Mouse (Mus musculus): Measurements from ENCODE around the gene Arrdc5. TPM values are rescaled to one million over a fixed set of nuclear protein-coding genes. Genes with fewer than 3 reads are reported as not detected.

The Arrdc5 gene
- total RNA-seq, 1 experiment from 2014 or later = not detected

DNA sequence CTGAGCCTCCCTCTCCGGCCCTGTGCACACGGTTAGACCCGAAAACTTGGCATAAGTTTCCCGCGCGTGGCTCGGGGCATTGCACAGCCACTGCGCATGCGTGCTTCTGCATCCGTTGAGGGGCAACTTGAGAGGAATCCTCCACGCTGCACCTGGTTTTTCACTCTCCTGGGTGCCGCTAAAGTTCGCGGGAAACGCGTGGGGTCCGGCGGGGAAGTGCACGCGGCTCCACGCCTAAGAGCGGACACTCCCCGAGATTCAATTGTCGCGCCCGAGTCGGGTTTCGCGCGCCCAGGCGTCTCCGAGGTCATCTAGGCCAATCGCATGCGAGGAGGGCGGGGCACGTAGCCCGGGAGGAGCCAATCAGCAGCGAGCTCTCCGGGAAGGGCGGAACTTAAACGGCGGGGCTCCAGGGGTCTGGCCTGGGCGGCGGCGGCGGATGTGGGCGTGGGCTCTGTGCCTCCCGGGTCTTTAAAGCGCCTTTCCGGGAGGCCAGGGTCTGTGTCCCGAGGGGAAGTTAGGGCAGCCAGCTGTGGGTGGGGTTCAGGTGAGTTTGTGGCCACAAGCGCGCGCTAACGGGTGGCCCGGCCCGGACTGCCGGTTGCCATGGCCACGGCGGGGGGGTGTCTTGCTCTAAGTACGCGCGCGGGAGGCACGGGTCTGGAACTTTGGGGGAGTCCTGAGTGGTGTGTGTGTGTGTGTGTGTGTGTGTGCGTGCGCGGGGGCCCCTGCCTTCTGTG lies 3.9 kb upstream of the Arrdc5 start:
- peak; percentile 97 for DNase-seq

DNA sequence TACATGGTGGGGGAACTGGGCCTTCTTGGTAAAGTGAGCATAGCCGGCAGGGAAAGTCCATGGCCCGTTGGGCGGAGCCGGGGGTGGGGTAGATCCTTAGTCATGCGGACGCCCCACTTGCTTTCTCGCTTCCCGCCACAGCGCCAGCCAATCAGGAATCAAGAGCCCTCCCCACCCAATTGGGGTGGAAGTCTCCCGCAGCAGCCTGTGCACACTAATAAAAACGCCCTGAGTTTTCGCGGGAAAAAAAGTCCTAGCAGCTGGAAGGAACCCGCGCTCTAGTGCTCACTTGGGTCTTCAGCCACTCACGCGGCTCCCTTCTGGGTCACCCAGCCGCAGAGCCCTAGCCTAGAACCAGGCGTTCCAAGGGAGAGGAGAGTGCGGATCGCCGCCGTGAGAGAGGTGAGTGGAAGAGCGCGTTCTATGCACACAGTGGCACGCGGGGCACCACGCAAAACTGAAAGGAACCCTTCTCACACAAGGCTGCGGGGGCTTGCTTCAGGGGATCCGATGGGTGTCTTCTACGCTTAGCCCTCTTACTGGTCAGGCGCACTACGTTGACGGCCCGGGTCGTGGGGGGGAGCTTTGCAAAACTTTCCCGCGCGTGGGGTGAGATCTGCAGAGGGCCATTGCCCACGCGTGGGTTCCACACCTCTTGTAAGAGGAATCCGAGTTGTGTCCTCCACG lies 3.2 kb upstream of the Arrdc5 start, which contains the start of gene Uhrf1:
Gene Uhrf1 (plus strand): TSS at position 162 of the 687 bp plus-strand sequence.
- DNase-seq = peak; percentile 88

DNA sequence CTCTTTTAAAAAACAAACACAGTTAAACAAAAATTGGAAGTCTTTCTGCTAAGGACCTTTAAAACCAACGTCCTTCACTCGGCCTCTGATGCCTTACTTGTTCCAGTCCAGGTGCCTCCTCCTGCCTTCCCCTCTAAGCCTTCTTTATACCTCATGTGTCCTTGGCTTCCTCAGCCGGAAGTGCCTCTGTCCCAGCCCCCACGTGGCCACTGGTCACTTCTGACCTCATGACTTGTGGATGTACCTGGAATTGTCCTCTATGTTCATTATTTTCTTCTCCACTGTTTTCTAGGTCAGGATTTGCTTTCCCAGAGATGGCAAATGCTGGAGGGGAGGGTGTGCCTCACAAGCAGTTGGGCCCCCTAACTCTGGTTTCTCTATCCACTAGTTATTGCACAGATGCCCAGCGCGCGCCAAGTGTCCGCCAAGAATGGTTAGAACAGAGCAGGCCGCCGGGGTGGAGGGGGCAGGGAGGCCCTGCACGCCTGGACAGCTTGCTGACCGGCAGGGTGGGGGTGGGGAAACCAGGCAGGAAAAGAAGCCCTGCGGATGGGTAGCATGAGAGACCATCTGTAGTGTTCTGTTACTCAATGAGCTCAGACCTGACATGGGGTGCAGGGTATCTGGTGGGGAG lies 2.4 kb upstream of the Arrdc5 start:
- peak; percentile 56 for DNase-seq

DNA sequence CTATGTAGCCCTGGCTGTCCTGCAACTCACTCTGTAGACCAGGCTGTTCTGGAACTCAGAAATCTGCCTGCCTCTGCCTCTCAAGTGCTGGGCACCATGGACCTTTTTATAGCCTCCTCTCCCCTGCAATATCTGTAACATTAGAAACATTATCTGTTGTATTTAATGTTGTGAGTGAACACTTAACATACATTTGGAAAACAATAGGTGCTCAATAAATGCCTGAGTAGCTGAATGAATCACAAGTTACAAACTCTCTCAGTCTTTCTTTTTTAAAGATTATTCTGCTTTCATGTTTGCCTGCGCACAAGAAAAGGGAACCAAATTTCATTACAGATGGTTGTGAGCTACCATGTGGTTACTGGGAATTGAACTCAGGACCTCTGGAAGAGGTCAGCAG lies 1.8 kb downstream of the Arrdc5 start:
- no peak for DNase-seq

DNA sequence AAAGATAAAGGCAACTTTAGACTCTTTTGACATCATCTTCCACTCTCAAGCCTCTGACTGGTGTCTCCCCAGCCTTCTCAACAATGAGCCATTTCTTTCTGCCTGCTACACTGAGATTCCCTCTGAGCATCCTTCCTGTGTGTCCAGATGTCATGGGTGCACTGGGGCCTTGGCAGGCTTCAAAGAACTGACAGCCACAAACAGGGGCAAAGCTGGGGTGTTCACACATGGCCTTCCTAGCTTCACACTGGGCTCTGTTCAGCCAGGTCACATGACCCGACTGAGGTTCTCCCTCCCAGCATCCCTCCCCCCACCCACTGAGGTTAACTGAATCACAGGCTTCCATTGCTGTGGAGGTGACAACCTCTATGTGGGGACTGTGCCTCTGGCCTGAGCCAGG lies 3.9 kb downstream of the Arrdc5 start:
- no peak for DNase-seq

DNA sequence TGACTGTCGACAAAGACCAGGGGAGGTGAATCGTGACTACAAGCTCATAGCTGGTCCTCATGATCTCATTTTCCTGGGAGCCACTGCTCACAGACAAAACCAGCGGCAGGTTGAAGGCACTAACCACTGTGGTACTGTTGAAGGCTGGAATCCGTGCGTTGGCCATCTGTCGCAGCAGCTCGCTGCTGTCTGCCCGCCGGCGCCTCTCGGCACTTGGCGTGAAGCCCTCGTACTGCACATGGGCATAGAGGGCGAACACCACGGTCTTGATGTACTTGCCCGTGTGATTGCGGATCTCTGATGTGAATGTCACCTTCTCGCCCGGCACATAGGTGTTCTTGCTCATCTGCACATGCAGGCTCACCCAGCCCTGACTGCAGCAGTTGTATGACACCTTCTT lies 5.8 kb downstream of the Arrdc5 start:
- no peak for DNase-seq

DNA sequence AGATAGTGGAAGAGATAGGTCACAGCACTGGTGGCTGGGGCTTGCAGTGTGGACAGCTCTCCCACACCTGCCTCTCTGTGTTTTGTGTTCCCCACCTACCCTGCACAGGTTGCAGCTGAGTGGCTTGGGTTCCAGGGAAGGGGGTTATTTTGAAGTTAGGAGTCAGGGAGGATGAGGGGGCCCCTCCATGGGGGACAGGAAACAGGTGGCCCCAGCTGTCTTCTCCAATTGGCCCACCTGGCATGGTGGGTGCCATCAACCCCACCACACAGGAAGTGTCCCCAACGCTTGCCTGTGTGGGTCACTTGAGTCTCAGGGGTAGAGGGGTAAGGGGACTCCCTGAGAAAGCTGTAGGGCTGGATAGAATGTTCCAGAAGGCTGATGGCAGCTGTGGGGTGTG lies 6.8 kb downstream of the Arrdc5 start:
- DNase-seq = no peak

DNA sequence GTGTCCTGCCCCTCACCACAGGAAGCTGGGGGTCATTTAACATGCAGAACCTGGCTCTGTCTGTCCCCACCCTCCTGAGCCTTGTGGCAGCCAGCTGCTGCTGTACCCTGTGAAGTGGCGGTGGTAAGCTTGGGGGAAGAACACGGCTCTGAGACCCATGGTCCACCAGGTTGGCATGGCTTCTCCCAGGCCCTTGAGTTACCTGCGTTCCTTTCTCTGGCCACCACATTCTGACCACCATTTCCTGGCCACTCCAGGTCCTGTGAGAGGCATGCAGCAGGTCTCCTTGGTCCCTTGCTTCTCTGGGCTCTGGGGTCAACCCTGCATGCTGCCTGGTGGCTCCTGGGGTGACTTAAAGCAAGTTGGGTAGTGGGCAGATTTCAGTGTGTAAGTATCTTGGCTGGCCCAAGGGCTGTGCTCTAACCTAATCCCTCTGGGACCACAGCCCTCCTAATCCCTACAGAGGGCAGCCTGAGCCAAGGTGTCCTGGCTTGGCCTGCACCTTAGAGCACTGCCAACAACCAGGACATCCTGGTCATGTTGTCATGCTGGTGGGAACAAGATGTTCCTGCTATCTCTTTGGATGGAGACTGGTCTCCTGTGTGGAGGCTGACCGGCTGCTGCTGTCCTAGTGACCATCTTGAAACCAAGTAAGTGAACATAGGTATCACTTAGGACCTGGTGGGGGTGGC lies 7.4 kb downstream of the Arrdc5 start, which contains the start of gene Plin3:
Gene Plin3 (minus strand): TSS at position 343 of the 692 bp plus-strand sequence.
- DNase-seq = no peak

DNA sequence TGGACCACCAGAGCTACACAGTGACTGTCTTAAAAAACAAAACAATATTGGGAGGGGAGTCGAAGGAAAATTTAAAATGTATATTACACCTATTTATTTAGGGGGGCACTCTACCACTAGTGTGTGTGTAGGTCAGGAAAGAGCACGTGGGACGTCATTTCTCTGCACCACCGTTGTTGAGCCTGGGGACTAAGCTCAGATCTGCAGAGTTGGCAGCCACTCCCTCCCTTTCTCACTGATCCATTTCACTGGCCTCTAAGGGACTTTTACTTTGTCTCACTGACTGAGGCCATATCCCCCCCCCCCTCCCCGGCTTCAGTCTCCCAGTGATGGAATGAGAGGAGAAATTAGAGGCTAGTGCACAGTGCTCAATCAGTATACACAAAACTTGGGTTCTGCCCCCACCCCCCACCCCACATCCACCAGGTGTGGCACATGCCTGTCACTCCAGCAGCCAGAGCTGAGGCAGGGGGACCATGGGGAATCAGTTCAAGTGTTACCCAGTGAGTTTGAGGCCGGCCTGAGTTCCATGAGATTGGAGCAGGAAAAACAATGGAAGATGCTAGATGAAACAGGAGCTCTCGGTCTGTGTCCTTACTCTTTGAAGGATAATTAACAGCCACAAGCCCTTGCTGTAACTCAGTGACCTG lies 8.1 kb downstream of the Arrdc5 start:
- no peak for DNase-seq

DNA sequence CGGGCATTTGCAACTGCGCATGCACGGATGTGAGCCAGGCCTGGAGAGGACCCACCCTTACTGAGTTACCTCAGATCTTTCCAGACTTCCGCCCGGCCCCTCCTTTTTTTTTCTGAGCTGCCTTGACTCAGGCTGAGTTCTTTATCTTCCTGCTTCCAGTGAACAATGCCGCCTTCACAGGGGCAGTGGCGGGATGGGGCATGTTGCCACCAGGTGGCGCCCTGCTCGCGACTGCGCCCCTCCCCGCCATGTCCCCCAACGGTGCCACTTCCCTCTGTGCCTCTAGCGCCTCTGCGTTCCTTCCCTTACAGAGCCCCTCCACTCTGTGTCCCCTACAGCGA lies 8.9 kb downstream of the Arrdc5 start:
- peak; percentile 90 for DNase-seq

DNA sequence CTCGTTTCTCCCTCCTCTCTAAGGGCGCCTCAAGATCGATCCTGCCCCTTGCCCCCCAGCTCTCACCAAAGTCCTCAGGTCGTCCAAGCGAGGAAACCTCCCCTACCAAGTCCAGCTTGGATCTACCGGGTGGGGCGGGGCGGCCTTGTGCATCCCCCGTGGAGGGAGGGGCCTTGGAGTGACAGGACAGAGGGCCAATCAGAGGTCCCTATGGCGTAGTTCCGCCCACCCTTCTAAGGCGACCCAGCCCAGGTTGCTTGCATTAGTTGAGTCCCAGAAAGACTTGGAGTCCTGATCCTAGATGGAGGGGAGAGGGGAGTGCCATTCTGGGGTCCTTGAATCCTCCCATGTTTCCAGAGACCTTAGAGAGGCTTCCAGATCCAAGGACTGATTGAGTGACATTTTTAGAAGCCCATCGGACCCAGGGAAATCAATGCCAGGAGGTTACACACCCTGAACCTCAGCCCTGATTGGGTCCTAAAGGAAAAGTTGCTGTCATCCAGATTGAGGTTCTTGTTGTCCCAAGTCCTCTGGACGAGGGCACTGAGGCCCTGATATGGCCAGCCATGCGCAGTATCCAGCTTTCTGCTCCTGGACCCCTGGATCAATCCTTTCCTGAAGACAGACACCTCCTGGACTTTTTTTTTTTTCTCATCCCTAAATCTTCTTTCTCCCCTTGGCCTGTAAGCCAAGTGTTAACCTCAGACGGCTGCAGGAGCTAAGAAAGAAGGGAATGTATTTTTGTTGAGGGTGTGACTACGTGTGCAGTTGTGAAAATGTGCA lies 9.5 kb downstream of the Arrdc5 start:
- DNase-seq = peak; percentile 99

DNA sequence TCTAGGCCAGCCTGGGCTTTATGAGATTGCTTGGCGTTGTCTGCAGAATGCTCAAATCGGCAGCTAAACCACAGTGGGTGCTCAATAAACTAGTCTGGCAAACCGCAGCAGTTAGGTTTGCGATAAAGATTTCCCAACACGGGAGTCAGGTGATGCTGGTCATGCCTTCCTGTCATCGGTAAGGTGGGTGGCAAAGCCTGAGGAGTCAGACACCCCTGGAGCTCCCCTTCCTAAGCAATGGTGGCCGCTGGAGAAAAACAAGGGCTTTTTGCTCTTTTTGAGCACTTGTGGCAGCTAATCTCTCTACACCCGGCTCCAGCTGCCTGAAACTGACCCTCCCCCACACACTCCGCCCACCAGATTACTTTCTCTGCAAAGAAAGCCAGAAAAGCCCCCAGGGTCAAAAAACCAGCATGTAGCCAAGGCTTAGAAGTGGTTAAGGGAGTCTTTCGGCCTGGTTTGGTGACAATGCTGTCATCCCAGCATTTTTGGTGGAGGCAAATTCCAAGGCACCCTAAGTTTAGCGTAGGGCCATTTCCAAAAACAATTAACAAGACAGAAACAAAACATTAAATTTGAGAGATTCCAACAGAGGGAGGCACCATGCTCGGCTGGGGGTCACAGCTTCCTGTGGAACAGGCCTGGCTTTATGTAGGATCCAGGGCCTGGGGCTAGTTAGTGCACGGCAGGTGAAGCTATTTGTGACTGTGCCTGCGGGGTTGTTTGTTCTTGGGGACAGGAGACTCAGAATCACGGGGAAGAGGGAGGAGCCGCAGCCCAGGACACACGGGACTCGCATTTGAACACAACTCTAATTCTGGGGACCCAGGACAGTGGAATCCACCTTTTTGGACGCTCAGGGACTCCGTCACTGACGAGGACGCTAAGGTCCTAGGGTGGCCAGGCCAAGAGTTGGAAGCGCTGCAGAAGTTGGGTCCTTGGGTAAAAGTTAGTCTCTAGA lies 10.4 kb downstream of the Arrdc5 start:
- peak; percentile 47 for DNase-seq

DNA sequence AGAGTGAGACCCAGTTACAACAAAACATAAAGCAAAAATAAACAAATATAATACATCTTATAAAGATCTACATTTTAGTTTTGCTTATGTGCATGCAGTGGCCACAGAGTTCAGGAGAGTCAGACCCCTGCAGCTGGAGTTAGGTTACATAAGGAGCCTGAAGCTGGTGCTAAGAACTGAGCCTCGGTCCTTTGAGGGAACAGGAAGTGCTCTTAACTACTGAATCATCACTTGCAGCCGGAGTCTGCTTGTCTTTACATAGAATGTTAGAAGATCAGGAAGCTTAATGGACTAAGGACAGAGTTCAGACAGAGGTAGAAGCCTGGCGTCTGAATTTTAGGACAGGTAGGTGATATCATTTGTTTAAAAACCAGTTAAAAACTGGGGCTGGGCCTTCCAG lies 11.2 kb downstream of the Arrdc5 start:
- DNase-seq = no peak

DNA sequence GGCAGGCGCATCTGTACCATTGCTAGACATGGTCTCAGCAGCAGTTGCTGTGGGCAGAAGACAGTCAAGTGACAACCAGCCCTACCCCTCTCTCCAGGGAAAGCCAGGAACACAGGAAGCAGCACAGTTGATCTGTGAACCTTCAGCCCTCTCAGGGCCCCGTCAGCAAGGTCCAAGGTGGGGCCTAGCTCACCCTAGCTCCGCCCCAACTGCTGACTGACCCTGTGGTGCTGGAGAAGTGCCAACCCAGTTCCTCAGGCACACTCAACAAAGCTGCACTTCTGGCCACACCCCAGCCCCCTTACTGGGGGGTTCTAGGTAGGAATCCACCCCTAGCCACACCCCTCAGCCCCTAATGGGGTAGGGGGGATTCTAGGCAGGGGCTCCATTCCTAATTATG lies 12.3 kb downstream of the Arrdc5 start:
- DNase-seq = peak; percentile 64

DNA sequence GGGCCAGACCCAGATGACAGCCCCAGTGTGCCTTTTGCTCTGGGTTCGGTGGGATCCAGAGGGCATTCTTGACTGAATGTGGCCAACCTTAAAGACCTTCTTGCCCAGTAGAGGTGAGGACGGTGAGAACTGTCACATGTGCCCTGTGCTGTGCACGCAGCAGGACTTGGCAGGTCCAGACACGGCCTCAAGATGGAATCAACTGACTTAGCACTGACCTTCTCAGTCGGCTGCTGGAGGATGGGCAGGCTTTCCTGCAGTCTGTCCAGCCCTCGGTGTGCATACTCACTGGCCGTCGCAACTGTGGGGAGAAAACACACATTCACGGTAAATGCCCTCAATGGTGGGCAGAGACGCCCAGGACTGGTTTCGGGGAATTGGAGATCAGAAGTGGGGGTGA lies 14.1 kb downstream of the Arrdc5 start:
- DNase-seq = no peak

DNA sequence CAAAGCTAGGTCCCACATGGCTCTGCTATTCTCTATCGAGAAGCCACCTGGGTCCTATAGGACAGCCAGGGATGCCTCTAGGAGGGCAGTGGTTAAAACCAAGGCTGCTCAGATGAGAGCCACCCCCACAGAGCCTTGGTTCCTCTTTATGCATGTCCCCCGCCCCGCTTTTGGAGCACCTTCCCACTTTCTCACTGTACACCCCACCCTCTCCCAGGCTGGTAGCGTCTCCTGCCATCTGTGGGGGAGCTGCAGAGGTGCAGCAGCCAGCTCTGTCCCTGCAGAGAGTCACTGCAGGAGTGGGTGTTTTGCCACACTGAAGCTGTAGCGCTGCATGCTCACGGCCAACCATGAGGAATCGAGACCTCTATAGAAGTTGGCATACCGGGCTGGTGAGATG lies 16.8 kb downstream of the Arrdc5 start:
- DNase-seq = no peak

DNA sequence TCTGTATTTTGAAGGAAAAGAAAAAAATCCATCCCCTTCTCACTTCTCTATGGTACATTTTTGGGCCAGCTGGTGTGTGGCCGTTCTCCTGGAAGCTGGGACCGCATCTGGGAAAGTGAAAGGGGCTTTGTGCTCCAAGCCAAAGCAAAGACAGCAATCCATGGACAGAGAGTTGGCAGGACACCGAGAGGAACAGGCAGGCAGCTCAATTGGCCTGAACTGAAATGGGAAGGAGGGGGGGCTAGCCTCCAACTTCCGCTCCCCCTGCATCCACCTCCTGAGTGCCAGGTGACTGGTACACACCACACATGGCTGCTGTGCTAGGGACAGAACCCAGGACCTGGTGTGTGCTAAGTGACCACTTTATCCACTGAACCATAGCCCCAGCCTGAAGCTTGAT lies 17.3 kb downstream of the Arrdc5 start:
- no peak for DNase-seq

DNA sequence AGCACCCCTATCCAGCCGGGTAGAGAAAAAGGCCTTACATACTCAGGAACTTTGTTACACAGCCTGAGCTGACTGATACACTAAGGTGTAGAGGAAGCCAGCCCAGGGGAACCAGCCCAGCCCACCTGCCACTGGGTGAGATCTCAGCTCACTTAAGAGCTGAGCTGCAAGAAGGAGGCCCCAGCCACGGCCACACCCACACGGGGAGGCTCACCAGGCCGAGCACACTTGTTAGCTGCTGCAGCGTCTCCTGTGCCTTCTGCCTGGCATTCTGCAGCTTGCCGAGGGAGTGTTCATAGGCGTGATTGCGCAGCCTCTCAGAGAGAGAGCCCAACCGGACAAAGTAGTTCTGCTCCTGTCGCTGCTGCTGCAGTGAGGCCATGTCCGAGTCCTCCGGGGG lies 18.9 kb downstream of the Arrdc5 start:
- DNase-seq = no peak

DNA sequence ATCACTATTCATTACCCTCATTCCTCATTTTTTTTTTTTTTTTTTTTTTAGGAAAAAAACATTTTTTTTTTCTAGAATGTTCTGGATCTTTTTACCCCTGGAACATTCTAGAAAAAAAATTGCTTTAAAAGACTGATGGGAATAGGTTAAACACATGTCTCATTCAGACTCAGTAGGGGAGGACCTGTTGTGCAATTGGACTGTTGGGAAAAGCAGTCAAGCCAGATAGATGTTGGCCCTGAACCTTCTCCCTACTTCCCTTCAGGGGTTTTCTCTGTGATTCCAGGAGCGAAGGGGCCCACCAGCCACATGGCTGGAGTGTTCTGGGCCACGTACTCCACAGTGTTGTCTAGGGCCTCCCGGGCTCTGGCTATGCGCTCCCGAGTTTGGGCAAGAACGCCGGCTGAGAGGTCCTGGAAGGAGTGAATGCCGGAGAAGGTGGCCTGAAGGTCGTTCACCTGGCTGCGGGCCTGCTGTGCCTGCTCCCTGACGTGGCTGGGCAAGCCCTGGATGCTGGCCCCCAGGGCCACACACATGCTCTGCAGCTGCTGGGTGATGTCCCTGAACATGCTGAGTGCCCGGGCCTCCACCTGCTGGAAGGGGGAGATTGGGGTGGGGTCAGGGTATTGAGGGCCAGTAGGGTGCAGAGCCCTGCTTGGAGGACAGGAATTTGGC lies 20.5 kb downstream of the Arrdc5 start:
- peak; percentile 39 for DNase-seq

DNA sequence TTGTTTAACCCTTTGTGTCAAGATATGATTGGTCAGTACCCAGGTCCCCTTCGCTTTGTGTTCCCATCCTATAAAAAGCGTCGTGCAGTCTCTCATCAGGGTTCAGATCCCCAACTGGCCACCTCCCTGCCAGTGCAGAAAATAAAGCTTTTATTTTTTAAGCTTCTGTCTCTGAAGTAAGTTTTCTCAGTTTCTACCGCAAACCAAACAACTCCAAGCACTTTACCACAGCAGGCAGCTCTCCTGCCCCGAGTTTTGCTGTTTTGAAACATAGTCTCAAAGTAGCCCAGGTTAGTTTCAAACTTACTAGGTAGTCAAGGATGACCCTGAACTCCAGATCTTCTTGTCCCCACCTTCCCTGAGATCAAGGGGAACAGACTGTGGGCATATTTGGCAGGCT lies 21.7 kb downstream of the Arrdc5 start:
- DNase-seq = no peak

Measured in adrenal gland, postnatal 25 days (tissue).